Mouse (Mus musculus) heart, adult 8-10 months (tissue): ENCODE results near the gene Gm28363. TPM values are rescaled to one million over a fixed set of nuclear protein-coding genes. Genes with fewer than 3 reads are reported as not detected.
"Not testable (repeated sequence)": the region's sequence is repeated elsewhere in the genome, so short reads cannot be mapped to it uniquely, and the experiment has no call there.

Experiments
- DNase-seq: peaks from one replicate; pipeline ENCODE4 v3.0.0; 2022; ENCODE audit warnings: low spot score
- total RNA-seq, 4 experiments: library from RNA; stranded (reverse); gene quantifications; 2 replicates each; pipeline ENCODE4 v1.2.4; 2022

Gene Gm28363
- total RNA-seq = not detected

GRCm38 (mm10) chr1:117696831-117697230, at the start of gene Gm28363:
TSS of gene Gm28363 (plus strand) at chr1:117697131.
- DNase-seq = not testable (repeated sequence)

GRCm38 (mm10) chr1:117650236-117650635, 46.7 kb upstream of the Gm28363 start:
- not testable (repeated sequence) for DNase-seq

Other genes with a start within 250 kb of the Gm28363 start
- not detected for gene B020011L13Rik, start 84.0 kb downstream of the Gm28363 start, total RNA-seq
- gene Gm28360, start 132.9 kb downstream of the Gm28363 start, total RNA-seq = not detected
- not detected for gene Gm28168, start 230.9 kb downstream of the Gm28363 start, total RNA-seq